Mouse (Mus musculus) liver, embryonic 12.5 days (tissue): ENCODE data around the gene Tdgf1. TPM values are rescaled to one million over a fixed set of nuclear protein-coding genes. Genes with fewer than 3 reads are reported as not detected.

Experiments used
- ATAC-seq: fragments of 200-750 bp; cut with Nextera tagmentation; 2 replicates; pipeline ENCODE4 v1.8.0; 2017; ENCODE audit warnings: moderate number of reproducible peaks, mild to moderate bottlenecking, moderate library complexity
- H3K27ac ChIP-seq: fragments of 300-500 bp; sonication (generic); 2 replicates; pipeline ENCODE4 v1.5.1; 2016; ENCODE audit warnings: mild to moderate bottlenecking
- H3K27me3 ChIP-seq: fragments of 300-500 bp; sonication (generic); replicated peaks from 2 replicates; pipeline ENCODE4 v1.6.1; 2016; ENCODE audit warnings: mild to moderate bottlenecking, moderate library complexity
- H3K36me3 ChIP-seq: fragments of 300-500 bp; sonication (generic); 2 replicates; pipeline ENCODE4 v1.6.1; 2016; ENCODE audit warnings: mild to moderate bottlenecking, moderate library complexity
- H3K4me1 ChIP-seq: fragments of 300-500 bp; sonication (generic); 2 replicates; pipeline ENCODE4 v1.6.1; 2016
- H3K4me2 ChIP-seq: fragments of 300-500 bp; sonication (generic); 2 replicates; pipeline ENCODE4 v1.6.1; 2016; ENCODE audit warnings: mild to moderate bottlenecking, moderate library complexity
- H3K4me3 ChIP-seq: fragments of 300-500 bp; sonication (generic); 2 replicates; pipeline ENCODE4 v1.5.1; 2016; ENCODE audit warnings: mild to moderate bottlenecking, moderate library complexity
- H3K9ac ChIP-seq: fragments of 300-500 bp; sonication (generic); 2 replicates; pipeline ENCODE4 v1.6.1; 2016; ENCODE audit warnings: mild to moderate bottlenecking, moderate library complexity
- H3K9me3 ChIP-seq: fragments of 300-500 bp; sonication (generic); replicated peaks from 2 replicates; pipeline ENCODE4 v1.6.1; 2016; ENCODE audit warnings: mild to moderate bottlenecking, moderate library complexity
- WGBS: fragments of 180-500 bp; shearing (Covaris S2); methylation state at CpG from one replicate; pipeline ENCODE4 v1.1.7; 2016; ENCODE audit not compliant: insufficient replicate concordance; 5-methylcytosine and 5-hydroxymethylcytosine counted together
- polyA plus RNA-seq: library from polyadenylated mRNA; unstranded; fragments of >200 nt; fragmentation: Nextera tagmentation; extraction: Ambion mirVana; gene quantifications from 2 replicates; pipeline ENCODE4 v1.2.1, GENCODE M21; 2016

The Tdgf1 gene
- polyA plus RNA-seq, 1 experiment from 2014 or later: not detected

DNA sequence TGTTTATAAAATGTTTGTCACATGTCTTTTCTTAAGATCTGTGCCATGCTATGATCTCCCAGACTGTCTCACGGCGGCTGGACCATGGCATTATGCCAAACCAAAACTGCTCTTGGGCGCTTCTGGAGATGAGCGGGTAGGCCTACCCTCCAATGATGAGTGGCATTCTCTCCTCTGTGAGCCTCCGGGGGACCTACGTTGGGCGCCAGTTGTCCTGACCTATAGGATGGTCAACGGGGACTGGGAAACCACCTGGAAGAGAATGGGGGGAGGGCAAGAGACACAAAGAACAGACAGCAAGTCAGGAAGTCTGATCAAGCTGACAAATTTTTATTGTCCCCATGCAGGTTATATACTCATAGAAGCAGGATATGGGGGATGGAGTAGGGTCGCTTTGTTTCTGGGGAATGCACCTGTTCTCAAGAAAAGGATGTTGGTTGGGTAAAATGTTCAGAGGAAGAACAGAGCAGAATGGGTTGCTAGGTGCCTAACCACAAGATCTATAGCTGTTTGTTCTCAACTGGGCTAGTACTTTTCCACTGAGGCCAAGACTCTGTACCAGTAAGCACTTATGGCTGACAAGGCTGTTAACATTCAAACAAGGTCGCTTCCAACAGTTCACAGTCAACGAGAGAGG is 38.6 kb downstream of the Tdgf1 start:
- Histone ChIP-seq H3K27ac (no peak overlapping the region), H3K36me3 (no peaks in the 10 kb centered on the region), H3K9ac (no peak overlapping the region), H3K4me1 (no peaks in the 10 kb centered on the region), H3K27me3 (0 out of 2 replicates have a peak, but pooled peaks cover 4% of the 10 kb centered on the region), H3K4me2 (no peak overlapping the region), H3K4me3 (no peak overlapping the region), H3K9me3 (no peaks in the 10 kb centered on the region)
- 75% methylated on average over 11 of the region's 11 CpGs for WGBS
- ATAC-seq: no peak

DNA sequence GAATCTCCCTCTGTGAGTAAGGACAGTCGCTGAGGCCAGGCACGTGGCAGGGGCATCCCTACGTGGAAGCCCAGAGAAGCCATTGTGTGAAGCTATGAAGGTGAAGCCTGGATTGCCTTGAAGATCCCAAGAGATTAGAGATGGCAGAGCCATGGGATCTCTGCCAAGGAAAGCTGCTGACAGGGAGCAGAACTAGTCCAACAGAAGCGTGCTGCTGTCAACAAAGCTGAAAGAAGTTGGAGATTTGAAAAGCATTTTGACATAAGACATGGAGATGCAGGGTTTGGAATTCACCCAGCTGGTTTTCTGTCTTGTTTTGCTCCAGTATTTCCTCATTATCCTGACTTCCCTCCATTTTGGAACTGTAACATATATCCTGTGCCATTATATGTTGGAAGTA is 43.7 kb downstream of the Tdgf1 start:
- Histone ChIP-seq H3K36me3 (no peaks in the 10 kb centered on the region), H3K27ac (no peak overlapping the region), H3K9ac (no peak overlapping the region), H3K9me3 (no peaks in the 10 kb centered on the region), H3K4me3 (no peak overlapping the region), H3K4me1 (0 out of 2 replicates have a peak, but pooled peaks cover 3% of the 10 kb centered on the region), H3K4me2 (no peak overlapping the region), H3K27me3 (no peaks in the 10 kb centered on the region)
- WGBS: 67% methylated on average over 4 of the region's 4 CpGs
- no peak for ATAC-seq

DNA sequence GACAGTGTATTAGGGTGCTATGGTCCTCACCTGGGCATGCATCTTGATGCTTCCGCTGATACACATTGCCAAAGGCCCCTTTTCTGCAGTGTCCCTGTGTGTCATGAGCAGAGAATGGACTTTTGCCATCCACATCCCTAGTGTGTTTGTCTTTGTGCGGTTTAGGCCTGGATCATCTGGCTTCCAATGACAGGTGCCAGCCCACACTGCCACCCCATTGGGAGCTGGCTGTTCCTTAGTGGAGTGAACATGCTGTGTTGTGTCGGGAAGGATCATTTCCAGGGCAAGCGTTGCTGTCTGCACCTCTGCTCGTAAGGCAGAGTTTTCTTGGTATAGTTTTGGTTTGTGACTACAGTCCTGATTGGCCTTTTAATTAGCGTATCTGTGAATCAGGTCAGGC is 44.8 kb downstream of the Tdgf1 start:
- Histone ChIP-seq H3K27me3 (0 out of 2 replicates have a peak, but pooled peaks cover 4% of the 10 kb centered on the region), H3K9me3 (no peaks in the 10 kb centered on the region), H3K4me1 (peaks cover 9% of the 10 kb centered on the region; the same call in 1 of the 2 replicates), H3K9ac (no peak overlapping the region), H3K27ac (no peak overlapping the region), H3K36me3 (no peaks in the 10 kb centered on the region), H3K4me3 (no peak overlapping the region), H3K4me2 (no peak overlapping the region)
- no peak for ATAC-seq
- WGBS: 74% methylated on average over 6 of the region's 6 CpGs

DNA sequence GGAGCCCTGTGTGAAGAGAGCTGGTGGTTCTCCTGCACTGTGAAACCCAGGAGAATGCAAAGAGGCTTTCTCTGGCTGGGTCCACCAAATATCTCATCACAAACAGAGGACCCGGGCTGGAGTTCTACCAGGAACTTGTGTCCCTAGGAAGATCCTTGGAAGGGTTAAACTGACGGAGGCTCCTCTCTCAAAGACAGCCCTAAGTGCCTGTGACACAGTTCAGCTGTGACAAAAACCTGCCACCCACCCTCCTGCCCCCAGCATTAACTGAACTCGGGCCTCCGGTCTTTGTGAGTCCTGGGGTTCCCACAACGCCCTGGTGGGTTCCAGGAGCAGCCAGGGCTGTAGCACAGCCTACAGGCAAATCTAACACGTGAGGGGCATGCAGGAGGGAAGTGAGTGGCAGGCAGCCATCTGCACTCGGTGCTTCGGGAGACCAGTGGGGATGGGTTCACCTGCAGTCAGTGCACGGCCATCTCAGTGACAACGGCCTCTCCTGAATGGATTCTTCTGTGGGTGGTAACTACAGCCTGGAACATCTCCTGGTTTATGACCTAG is 46.4 kb downstream of the Tdgf1 start:
- no peaks in the 10 kb centered on the region; the same call in 1 of the 2 replicates for H3K36me3 ChIP-seq
- no peak overlapping the region for H3K4me2 ChIP-seq
- H3K4me3 ChIP-seq: no peak overlapping the region
- H3K9ac ChIP-seq: no peak overlapping the region
- no peaks in the 10 kb centered on the region for H3K9me3 ChIP-seq
- WGBS: 60% methylated on average over 10 of the region's 10 CpGs
- ATAC-seq: no peak
- H3K4me1 ChIP-seq: peaks cover 14% of the 10 kb centered on the region; the same call in 1 of the 2 replicates
- no peak overlapping the region for H3K27ac ChIP-seq
- 0 out of 2 replicates have a peak, but pooled peaks cover 5% of the 10 kb centered on the region for H3K27me3 ChIP-seq

DNA sequence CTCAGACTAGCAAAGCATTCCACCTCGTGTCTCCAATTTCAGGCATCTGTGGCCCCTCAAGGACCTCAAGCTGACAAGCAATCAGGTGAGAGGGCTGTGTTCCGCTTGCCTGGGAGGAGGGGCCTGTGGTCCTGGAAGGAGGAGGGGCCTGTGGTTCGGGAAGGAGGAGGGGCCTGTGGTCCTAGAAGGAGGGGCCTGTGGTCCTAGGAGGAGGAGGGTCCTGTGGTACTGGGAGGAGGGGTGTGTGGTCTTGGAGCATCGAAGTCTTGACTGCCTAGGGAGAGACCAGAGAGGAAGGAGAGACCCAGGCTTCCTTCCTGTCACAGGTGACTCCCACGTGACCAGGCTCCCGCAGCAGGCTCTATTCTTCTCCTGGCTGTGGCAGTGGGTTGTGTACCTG is 49.4 kb downstream of the Tdgf1 start:
- no peak overlapping the region for H3K4me3 ChIP-seq
- ATAC-seq: 0 out of 2 replicates have a peak, but pooled peaks have one; percentile 41

DNA sequence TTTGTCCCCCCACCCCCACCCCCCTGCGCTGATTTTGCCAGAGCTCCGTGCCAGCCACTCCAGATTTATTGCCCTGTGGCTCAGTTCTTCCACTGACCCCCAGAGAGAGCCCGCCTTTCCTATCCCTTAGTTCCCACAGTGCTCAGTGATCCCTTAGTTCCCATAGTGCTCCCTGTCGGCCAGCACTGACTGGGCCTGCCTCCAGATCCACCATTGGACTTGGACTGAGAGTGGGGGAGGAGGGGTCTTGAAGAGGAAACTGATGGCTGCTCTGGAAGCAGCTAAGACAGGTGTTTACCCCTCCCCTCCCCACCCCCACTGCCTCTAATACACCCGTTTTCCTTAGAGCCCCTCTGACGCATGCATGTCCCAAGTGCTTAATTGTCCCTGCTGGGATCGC is 50.0 kb downstream of the Tdgf1 start:
- 0 out of 2 replicates have a peak, but pooled peaks cover 5% of the 10 kb centered on the region for H3K27me3 ChIP-seq
- ATAC-seq: no peak
- H3K4me1 ChIP-seq: peaks cover 14% of the 10 kb centered on the region; the same call in 1 of the 2 replicates
- H3K27ac ChIP-seq: no peak overlapping the region
- H3K4me2 ChIP-seq: peak overlapping the region; percentile 23; the same call in 1 of the 2 replicates
- no peak overlapping the region for H3K9ac ChIP-seq
- no peak overlapping the region for H3K4me3 ChIP-seq
- no peaks in the 10 kb centered on the region for H3K9me3 ChIP-seq
- peaks cover 3% of the 10 kb centered on the region; the same call in 1 of the 2 replicates for H3K36me3 ChIP-seq
- 34% methylated on average over 7 of the region's 7 CpGs for WGBS

More for the DNA sequence above, 49.4 kb downstream of the Tdgf1 start:
- peaks cover 14% of the 10 kb centered on the region; the same call in 1 of the 2 replicates for H3K4me1 ChIP-seq
- H3K27ac ChIP-seq: no peak overlapping the region
- H3K9ac ChIP-seq: no peak overlapping the region
- peak overlapping the region; percentile 23; the same call in 1 of the 2 replicates for H3K4me2 ChIP-seq
- H3K9me3 ChIP-seq: no peaks in the 10 kb centered on the region
- H3K27me3 ChIP-seq: 0 out of 2 replicates have a peak, but pooled peaks cover 5% of the 10 kb centered on the region
- 2% methylated on average over 6 of the region's 6 CpGs for WGBS
- peaks cover 3% of the 10 kb centered on the region; the same call in 1 of the 2 replicates for H3K36me3 ChIP-seq

DNA sequence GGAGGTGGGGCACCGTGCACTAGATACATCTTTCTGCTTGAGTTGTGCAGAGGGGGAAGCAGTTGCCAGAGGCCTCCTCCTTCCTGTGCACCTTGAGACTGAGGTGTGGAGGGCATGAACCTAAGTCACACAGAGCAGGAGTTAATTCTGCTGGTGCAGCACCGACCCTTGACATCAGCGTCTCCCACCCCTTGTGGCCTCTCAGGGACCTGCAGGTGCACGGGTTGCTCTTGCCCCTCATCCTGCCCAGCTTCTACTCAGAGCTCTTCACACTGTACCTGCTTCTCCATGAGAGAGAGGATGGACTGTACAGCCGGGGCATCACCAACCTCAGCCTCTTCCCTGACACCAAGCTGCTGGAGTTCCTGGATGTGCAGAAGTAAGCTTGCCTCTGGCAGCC is 50.5 kb downstream of the Tdgf1 start:
- Histone ChIP-seq H3K4me2 (no peak overlapping the region), H3K36me3 (peaks cover 3% of the 10 kb centered on the region; the same call in 1 of the 2 replicates), H3K9me3 (no peaks in the 10 kb centered on the region), H3K27me3 (0 out of 2 replicates have a peak, but pooled peaks cover 5% of the 10 kb centered on the region), H3K9ac (no peak overlapping the region), H3K27ac (no peak overlapping the region), H3K4me1 (peaks cover 18% of the 10 kb centered on the region; the same call in 1 of the 2 replicates), H3K4me3 (no peak overlapping the region)
- ATAC-seq: no peak
- WGBS: 40% methylated on average over 5 of the region's 5 CpGs

DNA sequence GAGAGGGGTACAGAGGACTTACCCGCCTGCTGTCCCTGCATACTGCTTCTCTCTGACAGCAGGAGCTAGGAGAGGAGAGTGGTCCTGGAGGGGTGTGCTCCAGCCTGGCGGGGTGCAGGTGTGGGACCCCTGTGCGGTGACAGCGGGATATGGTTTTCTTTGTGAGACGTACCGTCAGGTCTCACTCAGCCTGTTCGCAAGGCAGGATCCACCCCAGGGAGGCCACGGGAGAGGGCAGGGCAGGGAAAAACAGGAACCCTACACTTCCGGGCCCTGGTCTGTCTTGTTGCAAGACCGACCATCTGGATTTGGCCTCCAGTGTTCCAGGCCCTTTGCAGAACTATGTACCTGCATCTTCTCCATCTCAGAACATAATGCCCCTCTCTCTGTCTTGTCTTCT is 52.5 kb downstream of the Tdgf1 start:
- 38% methylated on average over 10 of the region's 10 CpGs for WGBS
- Histone ChIP-seq H3K27me3 (0 out of 2 replicates have a peak, but pooled peaks cover 5% of the 10 kb centered on the region), H3K9me3 (no peaks in the 10 kb centered on the region), H3K9ac (no peak overlapping the region), H3K4me3 (no peak overlapping the region), H3K36me3 (peaks cover 3% of the 10 kb centered on the region; the same call in 1 of the 2 replicates), H3K27ac (no peak overlapping the region), H3K4me2 (no peak overlapping the region), H3K4me1 (peaks cover 33% of the 10 kb centered on the region)
- ATAC-seq: no peak

DNA sequence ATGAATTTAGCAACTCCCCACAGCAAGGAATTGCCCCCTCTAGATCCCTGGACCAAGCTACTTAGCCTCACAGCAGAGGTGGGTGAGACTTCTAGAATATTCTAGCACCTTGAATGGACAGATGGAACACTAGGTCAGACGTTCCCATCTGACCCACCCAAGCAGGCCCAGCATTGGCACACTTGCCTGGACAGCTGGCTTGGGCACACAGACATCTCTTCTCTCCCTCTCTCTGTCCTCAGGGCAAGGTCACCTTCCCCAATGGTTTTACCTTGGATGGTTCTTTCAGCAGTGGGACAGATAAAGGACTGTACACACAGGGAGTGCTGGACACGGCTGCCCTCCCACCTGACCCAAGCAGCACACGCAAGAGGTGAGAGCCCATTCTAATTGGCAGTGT is 53.4 kb downstream of the Tdgf1 start:
- peaks cover 3% of the 10 kb centered on the region; the same call in 1 of the 2 replicates for H3K36me3 ChIP-seq
- no peak overlapping the region for H3K4me2 ChIP-seq
- WGBS: 65% methylated on average over 3 of the region's 3 CpGs
- H3K4me1 ChIP-seq: peaks cover 33% of the 10 kb centered on the region
- H3K27ac ChIP-seq: no peak overlapping the region
- no peaks in the 10 kb centered on the region for H3K9me3 ChIP-seq
- ATAC-seq: no peak
- no peak overlapping the region for H3K4me3 ChIP-seq
- no peak overlapping the region for H3K9ac ChIP-seq
- 0 out of 2 replicates have a peak, but pooled peaks cover 5% of the 10 kb centered on the region for H3K27me3 ChIP-seq

DNA sequence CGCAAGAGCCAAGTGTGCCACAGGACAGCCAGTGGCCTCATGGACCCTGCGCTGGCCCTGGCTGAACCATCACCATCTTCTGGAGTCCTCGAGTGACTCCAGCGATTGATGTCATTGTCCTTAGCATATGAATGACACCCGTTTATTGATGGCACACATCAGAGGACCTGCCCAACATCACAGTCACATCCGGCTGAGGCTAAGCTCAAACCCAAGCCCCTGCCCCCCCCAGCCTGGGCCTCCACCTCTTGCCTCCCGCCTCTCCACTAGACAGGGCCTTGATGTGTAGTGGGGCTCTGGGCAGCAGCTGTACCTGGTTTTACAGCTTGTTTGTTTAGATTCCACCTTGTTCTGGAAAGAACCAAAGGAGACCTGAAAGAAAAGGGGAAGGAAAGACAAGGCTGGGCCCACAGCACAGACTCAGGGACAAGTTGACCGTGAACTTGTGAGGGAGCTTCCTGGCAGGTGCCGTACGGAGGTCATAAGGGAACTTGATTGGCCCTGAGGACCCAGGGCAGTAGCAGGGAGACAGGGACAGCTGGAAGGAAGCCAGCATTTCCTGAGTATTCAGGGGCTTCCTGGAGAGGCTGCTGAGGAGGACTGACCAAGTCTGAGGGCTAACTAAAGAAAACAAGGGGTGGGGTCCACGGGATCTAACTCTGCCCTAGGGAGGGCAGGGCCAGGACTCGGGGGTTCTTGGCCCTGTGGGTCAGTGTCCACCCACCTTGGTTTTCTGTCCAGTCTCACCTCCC is 54.7 kb downstream of the Tdgf1 start:
- no peak overlapping the region for H3K4me3 ChIP-seq
- peaks cover 3% of the 10 kb centered on the region; the same call in 1 of the 2 replicates for H3K36me3 ChIP-seq
- H3K4me2 ChIP-seq: no peak overlapping the region
- 44% methylated on average over 12 of the region's 12 CpGs for WGBS
- no peak for ATAC-seq
- H3K9me3 ChIP-seq: no peaks in the 10 kb centered on the region
- H3K27ac ChIP-seq: no peak overlapping the region
- peaks cover 28% of the 10 kb centered on the region for H3K4me1 ChIP-seq
- H3K27me3 ChIP-seq: 0 out of 2 replicates have a peak, but pooled peaks cover under 1% of the 10 kb centered on the region
- no peak overlapping the region for H3K9ac ChIP-seq

DNA sequence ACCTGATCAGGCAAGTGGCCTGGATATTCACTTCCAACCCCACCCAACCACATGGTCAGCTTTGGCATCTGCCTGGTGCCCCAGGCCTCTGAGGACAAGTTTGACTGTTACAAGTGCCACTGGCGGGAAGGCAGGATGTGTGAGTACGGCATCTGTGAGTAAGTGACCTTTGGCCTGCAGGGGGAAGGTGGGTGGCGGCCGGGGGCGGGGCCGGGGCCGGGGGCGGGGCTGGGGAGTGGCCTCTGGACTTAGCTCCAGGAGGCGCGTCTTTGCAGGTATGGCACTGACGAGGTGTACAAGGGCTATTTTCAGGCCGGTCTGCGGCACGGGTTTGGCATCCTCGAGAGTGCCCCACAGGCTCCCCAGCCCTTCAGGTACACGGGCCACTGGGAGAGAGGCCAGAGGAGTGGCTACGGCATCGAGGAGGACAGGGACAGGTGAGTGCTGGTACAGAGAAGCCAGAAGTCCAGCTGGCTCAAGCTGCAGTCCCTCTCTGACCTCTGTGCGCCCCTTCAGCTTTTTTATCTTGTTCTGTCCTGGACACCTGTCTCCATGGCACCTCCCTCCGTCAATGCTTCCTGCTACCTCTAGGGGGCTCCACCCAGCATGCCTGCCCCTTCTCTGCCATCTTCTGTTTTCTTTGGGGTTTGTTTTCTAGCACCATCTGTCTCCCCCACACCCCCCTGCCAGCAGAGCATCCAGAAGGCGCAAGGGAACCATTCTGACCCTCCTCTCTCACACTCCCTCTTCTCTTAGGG is 55.8 kb downstream of the Tdgf1 start:
- 12% methylated on average over 21 of the region's 21 CpGs for WGBS
- no peak overlapping the region for H3K4me3 ChIP-seq
- ATAC-seq: peak; percentile 45
- H3K4me2 ChIP-seq: peak overlapping the region; percentile 49
- H3K27me3 ChIP-seq: no peaks in the 10 kb centered on the region
- H3K27ac ChIP-seq: 0 out of 2 replicates have a peak overlapping the region, but pooled peaks have one; percentile 26
- peaks cover 3% of the 10 kb centered on the region; the same call in 1 of the 2 replicates for H3K36me3 ChIP-seq
- H3K4me1 ChIP-seq: peaks cover 24% of the 10 kb centered on the region
- no peak overlapping the region for H3K9ac ChIP-seq
- no peaks in the 10 kb centered on the region for H3K9me3 ChIP-seq
